Mouse (Mus musculus) lung, postnatal 0 days (tissue): Measurements from ENCODE around the gene Scn5a.

Experiments used
- CTCF ChIP-seq: IDR thresholded peaks from 2 replicates; pipeline ENCODE4 v1.5.1; 2016; ENCODE audit warnings: antibody characterized with exemption, mild to moderate bottlenecking
- EP300 ChIP-seq: IDR thresholded peaks from 2 replicates; pipeline ENCODE4 v1.6.1; 2016; ENCODE audit warnings: antibody characterized with exemption, mild to moderate bottlenecking, control low read depth

DNA sequence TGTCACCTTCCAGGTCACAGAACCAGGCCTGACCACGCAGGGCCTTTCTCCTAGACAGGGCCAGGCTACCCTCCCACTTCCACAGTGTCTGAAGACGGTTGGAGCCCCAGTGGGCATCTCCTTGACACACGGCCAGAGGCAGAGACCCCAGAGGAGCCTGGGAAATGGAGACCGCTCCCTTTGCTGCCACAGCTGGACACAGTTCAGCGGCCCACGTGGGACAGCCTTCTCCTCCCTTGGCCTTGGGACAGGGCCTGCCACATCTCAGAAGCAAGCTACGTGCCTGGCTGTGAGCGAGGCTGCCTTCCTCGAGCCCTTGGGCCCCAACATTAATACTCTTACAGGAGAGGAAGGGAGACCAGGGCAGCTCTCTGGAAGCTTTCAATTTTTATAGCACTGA lies 94.4 kb downstream of the Scn5a start:
- TF ChIP-seq CTCF (no peak), EP300 (no peak)
